Mouse (Mus musculus): ENCODE data around the gene Eml4. TPM values are rescaled to one million over a fixed set of nuclear protein-coding genes. Genes with fewer than 3 reads are reported as not detected.

Gene Eml4
- polyA plus RNA-seq, 1 experiment from 2014 or later: 72.3 TPM

- peaks cover 6% of the 10 kb centered on the region for H3K4me1 ChIP-seq
- H3K9me3 ChIP-seq (replicated peaks): no peaks in the 10 kb centered on the region
- H3K36me3 ChIP-seq: peaks cover 10% of the 10 kb centered on the region; the same call in 1 of the 2 replicates
- H3K27me3 ChIP-seq (ENCODE audit: low read depth, poor library complexity, severe bottlenecking): no peaks in the 10 kb centered on the region
- no peak overlapping the region for H3K4me3 ChIP-seq
- no peak overlapping the region for H3K27ac ChIP-seq
- no peak for DNase-seq (ENCODE audit: low spot score)
Measured at GRCm38 (mm10) chr17:83374123-83374522, 23.4 kb downstream of the Eml4 start.

- peaks cover 10% of the 10 kb centered on the region; the same call in 1 of the 2 replicates for H3K36me3 ChIP-seq
- 52% methylated on average over 3 of the region's 3 CpGs for WGBS
- DNase-seq (ENCODE audit: low spot score): no peak
- H3K4me3 ChIP-seq: no peak overlapping the region
- no peaks in the 10 kb centered on the region for H3K27me3 ChIP-seq (ENCODE audit: low read depth, poor library complexity, severe bottlenecking)
- no peak overlapping the region for H3K27ac ChIP-seq
- no peaks in the 10 kb centered on the region for H3K9me3 ChIP-seq (replicated peaks)
- H3K4me1 ChIP-seq: peaks cover 6% of the 10 kb centered on the region
Measured at GRCm38 (mm10) chr17:83375848-83376247, 25.1 kb downstream of the Eml4 start.

GRCm38 (mm10) chr17:83376801-83377200 lies 26.1 kb downstream of the Eml4 start:
- 86% methylated on average over 4 of the region's 4 CpGs for WGBS
- Histone ChIP-seq H3K36me3 (peaks cover 10% of the 10 kb centered on the region; the same call in 1 of the 2 replicates), H3K27ac (no peak overlapping the region), H3K4me1 (peaks cover 6% of the 10 kb centered on the region), H3K4me3 (no peak overlapping the region), H3K9me3 (replicated peaks) (no peaks in the 10 kb centered on the region), H3K27me3 (ENCODE audit: low read depth, poor library complexity, severe bottlenecking) (no peaks in the 10 kb centered on the region)
- no peak for DNase-seq (ENCODE audit: low spot score)

- 55% methylated on average over 10 of the region's 10 CpGs for WGBS
- Histone ChIP-seq H3K27ac (no peak overlapping the region), H3K27me3 (ENCODE audit: low read depth, poor library complexity, severe bottlenecking) (no peaks in the 10 kb centered on the region), H3K4me3 (no peak overlapping the region), H3K9me3 (replicated peaks) (no peaks in the 10 kb centered on the region), H3K36me3 (peaks cover 5% of the 10 kb centered on the region; the same call in 1 of the 2 replicates), H3K4me1 (peaks cover 6% of the 10 kb centered on the region)
- no peak for DNase-seq (ENCODE audit: low spot score)
Measured at GRCm38 (mm10) chr17:83377755-83378443, 27.2 kb downstream of the Eml4 start.

GRCm38 (mm10) chr17:83378444-83378762 lies 27.7 kb downstream of the Eml4 start:
- H3K27ac ChIP-seq: no peak overlapping the region
- no peak for DNase-seq (ENCODE audit: low spot score)
- H3K36me3 ChIP-seq: peaks cover under 1% of the 10 kb centered on the region; the same call in 1 of the 2 replicates
- H3K4me3 ChIP-seq: no peak overlapping the region
- WGBS: 56% methylated on average over 4 of the region's 4 CpGs
- peaks cover 6% of the 10 kb centered on the region for H3K4me1 ChIP-seq
- H3K27me3 ChIP-seq (ENCODE audit: low read depth, poor library complexity, severe bottlenecking): no peaks in the 10 kb centered on the region
- no peaks in the 10 kb centered on the region for H3K9me3 ChIP-seq (replicated peaks)

GRCm38 (mm10) chr17:83379366-83379765 lies 28.6 kb downstream of the Eml4 start:
- H3K36me3 ChIP-seq: no peaks in the 10 kb centered on the region
- WGBS: 94% methylated on average over 2 of the region's 2 CpGs
- H3K4me1 ChIP-seq: peaks cover 6% of the 10 kb centered on the region
- no peaks in the 10 kb centered on the region for H3K27me3 ChIP-seq (ENCODE audit: low read depth, poor library complexity, severe bottlenecking)
- H3K4me3 ChIP-seq: no peak overlapping the region
- H3K27ac ChIP-seq: no peak overlapping the region
- DNase-seq (ENCODE audit: low spot score): no peak
- H3K9me3 ChIP-seq (replicated peaks): no peaks in the 10 kb centered on the region

GRCm38 (mm10) chr17:83379791-83380190 lies 29.1 kb downstream of the Eml4 start:
- H3K4me3 ChIP-seq: no peak overlapping the region
- H3K4me1 ChIP-seq: peaks cover 6% of the 10 kb centered on the region
- H3K27me3 ChIP-seq (ENCODE audit: low read depth, poor library complexity, severe bottlenecking): no peaks in the 10 kb centered on the region
- 87% methylated on average over 3 of the region's 3 CpGs for WGBS
- no peaks in the 10 kb centered on the region for H3K36me3 ChIP-seq
- DNase-seq (ENCODE audit: low spot score): no peak
- no peak overlapping the region for H3K27ac ChIP-seq
- no peaks in the 10 kb centered on the region for H3K9me3 ChIP-seq (replicated peaks)

- H3K9me3 ChIP-seq (replicated peaks): no peaks in the 10 kb centered on the region
- no peaks in the 10 kb centered on the region for H3K36me3 ChIP-seq
- 90% methylated on average over 5 of the region's 5 CpGs for WGBS
- peaks cover 4% of the 10 kb centered on the region for H3K4me1 ChIP-seq
- H3K27ac ChIP-seq: no peak overlapping the region
- DNase-seq (ENCODE audit: low spot score): no peak
- H3K27me3 ChIP-seq (ENCODE audit: low read depth, poor library complexity, severe bottlenecking): no peaks in the 10 kb centered on the region
- no peak overlapping the region for H3K4me3 ChIP-seq
Measured at GRCm38 (mm10) chr17:83382752-83383151, 32.0 kb downstream of the Eml4 start.

- H3K9me3 ChIP-seq (replicated peaks): no peaks in the 10 kb centered on the region
- no peak overlapping the region for H3K4me3 ChIP-seq
- no peaks in the 10 kb centered on the region for H3K27me3 ChIP-seq (ENCODE audit: low read depth, poor library complexity, severe bottlenecking)
- no peak for DNase-seq (ENCODE audit: low spot score)
- no peaks in the 10 kb centered on the region for H3K4me1 ChIP-seq
- no peaks in the 10 kb centered on the region for H3K36me3 ChIP-seq
- H3K27ac ChIP-seq: no peak overlapping the region
- 99% methylated on average over 2 of the region's 2 CpGs for WGBS
Measured at GRCm38 (mm10) chr17:83384981-83385380, 34.2 kb downstream of the Eml4 start.

- Histone ChIP-seq H3K9me3 (replicated peaks) (no peaks in the 10 kb centered on the region), H3K4me3 (no peak overlapping the region), H3K36me3 (no peaks in the 10 kb centered on the region), H3K27ac (no peak overlapping the region), H3K4me1 (no peaks in the 10 kb centered on the region), H3K27me3 (ENCODE audit: low read depth, poor library complexity, severe bottlenecking) (no peaks in the 10 kb centered on the region)
- 86% methylated on average over 3 of the region's 3 CpGs for WGBS
- DNase-seq (ENCODE audit: low spot score): no peak
Measured at GRCm38 (mm10) chr17:83387161-83387560, 36.4 kb downstream of the Eml4 start.

- no peak overlapping the region for H3K27ac ChIP-seq
- no peaks in the 10 kb centered on the region for H3K9me3 ChIP-seq (replicated peaks)
- 95% methylated on average over 3 of the region's 3 CpGs for WGBS
- H3K4me1 ChIP-seq: peaks cover 13% of the 10 kb centered on the region
- no peak overlapping the region for H3K4me3 ChIP-seq
- H3K27me3 ChIP-seq (ENCODE audit: low read depth, poor library complexity, severe bottlenecking): no peaks in the 10 kb centered on the region
- H3K36me3 ChIP-seq: 0 out of 2 replicates have a peak, but pooled peaks cover 2% of the 10 kb centered on the region
- DNase-seq (ENCODE audit: low spot score): no peak
Measured at GRCm38 (mm10) chr17:83394013-83394412, 43.3 kb downstream of the Eml4 start.

- WGBS: 68% methylated on average over 6 of the region's 6 CpGs
- H3K36me3 ChIP-seq: peaks cover 6% of the 10 kb centered on the region
- H3K9me3 ChIP-seq (replicated peaks): no peaks in the 10 kb centered on the region
- H3K4me3 ChIP-seq: no peak overlapping the region
- H3K4me1 ChIP-seq: peaks cover 23% of the 10 kb centered on the region
- H3K27ac ChIP-seq: no peak overlapping the region
- no peaks in the 10 kb centered on the region for H3K27me3 ChIP-seq (ENCODE audit: low read depth, poor library complexity, severe bottlenecking)
- no peak for DNase-seq (ENCODE audit: low spot score)
Measured at GRCm38 (mm10) chr17:83397571-83398100, 46.9 kb downstream of the Eml4 start.

- Histone ChIP-seq H3K4me3 (no peak overlapping the region), H3K27me3 (ENCODE audit: low read depth, poor library complexity, severe bottlenecking) (no peaks in the 10 kb centered on the region), H3K36me3 (peaks cover 17% of the 10 kb centered on the region), H3K9me3 (replicated peaks) (no peaks in the 10 kb centered on the region), H3K27ac (no peak overlapping the region), H3K4me1 (peaks cover 23% of the 10 kb centered on the region)
- 87% methylated on average over 1 of the region's 1 CpGs for WGBS
- DNase-seq (ENCODE audit: low spot score): no peak
Measured at GRCm38 (mm10) chr17:83398756-83399155, 48.0 kb downstream of the Eml4 start.

GRCm38 (mm10) chr17:83430607-83431006 lies 79.9 kb downstream of the Eml4 start:
- Histone ChIP-seq H3K36me3 (peaks cover 73% of the 10 kb centered on the region), H3K4me1 (no peaks in the 10 kb centered on the region), H3K4me3 (no peak overlapping the region), H3K27me3 (ENCODE audit: low read depth, poor library complexity, severe bottlenecking) (no peaks in the 10 kb centered on the region), H3K27ac (no peak overlapping the region), H3K9me3 (replicated peaks) (no peaks in the 10 kb centered on the region)
- WGBS: 86% methylated on average over 4 of the region's 4 CpGs
- DNase-seq (ENCODE audit: low spot score): no peak

Data from limb, embryonic 10.5 days (tissue).